Mouse (Mus musculus): ENCODE measurements around the gene Actr6.

Gene Actr6

GRCm38 (mm10) chr10:89732001-89732794 lies at the start of gene Actr6:
Gene Actr6 (minus strand): TSS chr10:89732295.
- peak; percentile 89 for DNase-seq

GRCm38 (mm10) chr10:89776029-89776428 lies 43.9 kb upstream of the Actr6 start:
- DNase-seq, result no peak

- no peak for DNase-seq
Observed at GRCm38 (mm10) chr10:89771894-89772293, 39.8 kb upstream of the Actr6 start.

GRCm38 (mm10) chr10:89769096-89769495 lies 37.0 kb upstream of the Actr6 start:
- no peak for DNase-seq

GRCm38 (mm10) chr10:89768352-89769020 lies 36.4 kb upstream of the Actr6 start:
- no peak for DNase-seq

- no peak for DNase-seq
Observed at GRCm38 (mm10) chr10:89765790-89766714, 34.0 kb upstream of the Actr6 start.

GRCm38 (mm10) chr10:89764457-89765121 lies 32.5 kb upstream of the Actr6 start:
- no peak for DNase-seq

GRCm38 (mm10) chr10:89760772-89761171 lies 28.7 kb upstream of the Actr6 start:
- DNase-seq, result no peak

GRCm38 (mm10) chr10:89755231-89755630 lies 23.1 kb upstream of the Actr6 start:
- DNase-seq, result no peak

GRCm38 (mm10) chr10:89751069-89751468 lies 19.0 kb upstream of the Actr6 start:
- DNase-seq, result no peak

GRCm38 (mm10) chr10:89748619-89749018 lies 16.5 kb upstream of the Actr6 start:
- no peak for DNase-seq

GRCm38 (mm10) chr10:89747911-89748310 lies 15.8 kb upstream of the Actr6 start:
- DNase-seq, result no peak

GRCm38 (mm10) chr10:89747221-89747905 lies 15.3 kb upstream of the Actr6 start:
- DNase-seq, result peak; percentile 11

- no peak for DNase-seq
Observed at GRCm38 (mm10) chr10:89746581-89746980, 14.5 kb upstream of the Actr6 start.

GRCm38 (mm10) chr10:89745666-89746020 lies 13.5 kb upstream of the Actr6 start:
- no peak for DNase-seq

- DNase-seq, result peak; percentile 87
Observed at GRCm38 (mm10) chr10:89744871-89745665, 13.0 kb upstream of the Actr6 start, which contains the start of gene Uhrf1bp1l. Gene Uhrf1bp1l (plus strand): TSS chr10:89744991.

GRCm38 (mm10) chr10:89744341-89744740 lies 12.2 kb upstream of the Actr6 start:
- DNase-seq, result no peak

GRCm38 (mm10) chr10:89743266-89743665 lies 11.2 kb upstream of the Actr6 start:
- DNase-seq, result no peak

- DNase-seq, result no peak
Observed at GRCm38 (mm10) chr10:89740995-89741394, 8.9 kb upstream of the Actr6 start.

GRCm38 (mm10) chr10:89739703-89740102 lies 7.6 kb upstream of the Actr6 start:
- DNase-seq, result no peak

- no peak for DNase-seq
Observed at GRCm38 (mm10) chr10:89738395-89738794, 6.3 kb upstream of the Actr6 start.
